Mouse (Mus musculus): ENCODE measurements around the gene Rhobtb3. TPM values are rescaled to one million over a fixed set of nuclear protein-coding genes. Genes with fewer than 3 reads are reported as not detected.

The Rhobtb3 gene
- polyA plus RNA-seq, 1 experiment = 11.0 TPM

- no peaks in the 10 kb centered on the region for H3K4me1 ChIP-seq (ENCODE audit: control insufficient read depth, insufficient read depth, low read length)
- WGBS = 79% methylated on average over 4 of the region's 4 CpGs
- H3K4me3 ChIP-seq (replicated peaks; ENCODE audit: control insufficient read depth, low read depth, low read length) = no peak overlapping the region
- H3K27ac ChIP-seq (ENCODE audit: control insufficient read depth, insufficient read depth, low read depth, low read length, poor library complexity) = no peak overlapping the region
- no peak for TF ChIP-seq CTCF (IDR thresholded peaks at IDR 0.05; ENCODE audit: control insufficient read depth, insufficient read depth, low read length)
- TF ChIP-seq POLR2A (IDR thresholded peaks at IDR 0.05; ENCODE audit: borderline replicate concordance, control insufficient read depth, low read depth, low read length) = no peak
Observed at GRCm38 (mm10) chr13:75852027-75852426, 91.7 kb downstream of the Rhobtb3 start.

GRCm38 (mm10) chr13:75847027-75847426 is 96.7 kb downstream of the Rhobtb3 start:
- no peak overlapping the region for H3K4me3 ChIP-seq (replicated peaks; ENCODE audit: control insufficient read depth, low read depth, low read length)
- H3K4me1 ChIP-seq (ENCODE audit: control insufficient read depth, insufficient read depth, low read length) = peaks cover 2% of the 10 kb centered on the region; the same call in 1 of the 2 replicates
- WGBS = 69% methylated on average over 6 of the region's 6 CpGs
- TF ChIP-seq POLR2A (IDR thresholded peaks at IDR 0.05; ENCODE audit: borderline replicate concordance, control insufficient read depth, low read depth, low read length) = no peak
- no peak for TF ChIP-seq CTCF (IDR thresholded peaks at IDR 0.05; ENCODE audit: control insufficient read depth, insufficient read depth, low read length)
- no peak overlapping the region for H3K27ac ChIP-seq (ENCODE audit: control insufficient read depth, insufficient read depth, low read depth, low read length, poor library complexity)

GRCm38 (mm10) chr13:75845519-75846166 is 98.1 kb downstream of the Rhobtb3 start:
- peak overlapping the region; percentile 33; the same call in 1 of the 2 replicates for H3K27ac ChIP-seq (ENCODE audit: control insufficient read depth, insufficient read depth, low read depth, low read length, poor library complexity)
- no peak overlapping the region for H3K4me3 ChIP-seq (replicated peaks; ENCODE audit: control insufficient read depth, low read depth, low read length)
- TF ChIP-seq POLR2A (IDR thresholded peaks at IDR 0.05; ENCODE audit: borderline replicate concordance, control insufficient read depth, low read depth, low read length) (no peak), CTCF (IDR thresholded peaks at IDR 0.05; ENCODE audit: control insufficient read depth, insufficient read depth, low read length) (no peak)
- peaks cover 2% of the 10 kb centered on the region; the same call in 1 of the 2 replicates for H3K4me1 ChIP-seq (ENCODE audit: control insufficient read depth, insufficient read depth, low read length)
- 5% methylated on average over 4 of the region's 4 CpGs for WGBS

- TF ChIP-seq POLR2A (IDR thresholded peaks at IDR 0.05; ENCODE audit: borderline replicate concordance, control insufficient read depth, low read depth, low read length) (no peak), CTCF (IDR thresholded peaks at IDR 0.05; ENCODE audit: control insufficient read depth, insufficient read depth, low read length) (no peak)
- H3K4me1 ChIP-seq (ENCODE audit: control insufficient read depth, insufficient read depth, low read length) = peaks cover 2% of the 10 kb centered on the region; the same call in 1 of the 2 replicates
- H3K27ac ChIP-seq (ENCODE audit: control insufficient read depth, insufficient read depth, low read depth, low read length, poor library complexity) = peak overlapping the region; percentile 70; the same call in 1 of the 2 replicates
- H3K4me3 ChIP-seq (replicated peaks; ENCODE audit: control insufficient read depth, low read depth, low read length) = no peak overlapping the region
- WGBS = 75% methylated on average over 2 of the region's 2 CpGs
Observed at GRCm38 (mm10) chr13:75844833-75845518, 98.7 kb downstream of the Rhobtb3 start.

GRCm38 (mm10) chr13:75843993-75844683 is 99.6 kb downstream of the Rhobtb3 start:
- peak overlapping the region; percentile 70 for H3K27ac ChIP-seq (ENCODE audit: control insufficient read depth, insufficient read depth, low read depth, low read length, poor library complexity)
- 13% methylated on average over 8 of the region's 8 CpGs for WGBS

GRCm38 (mm10) chr13:75843331-75843730 is 100.4 kb downstream of the Rhobtb3 start:
- 89% methylated on average over 5 of the region's 5 CpGs for WGBS
- Histone ChIP-seq H3K4me3 (replicated peaks; ENCODE audit: control insufficient read depth, low read depth, low read length) (peak overlapping the region; percentile 5), H3K4me1 (ENCODE audit: control insufficient read depth, insufficient read depth, low read length) (peaks cover 2% of the 10 kb centered on the region; the same call in 1 of the 2 replicates), H3K27ac (ENCODE audit: control insufficient read depth, insufficient read depth, low read depth, low read length, poor library complexity) (peak overlapping the region; percentile 25; the same call in 1 of the 2 replicates)
- TF ChIP-seq POLR2A (IDR thresholded peaks at IDR 0.05; ENCODE audit: borderline replicate concordance, control insufficient read depth, low read depth, low read length) = no peak
- TF ChIP-seq CTCF (IDR thresholded peaks at IDR 0.05; ENCODE audit: control insufficient read depth, insufficient read depth, low read length) = no peak

More at GRCm38 (mm10) chr13:75843993-75844683, 99.6 kb downstream of the Rhobtb3 start:
- H3K4me1 ChIP-seq (ENCODE audit: control insufficient read depth, insufficient read depth, low read length) = peaks cover 2% of the 10 kb centered on the region; the same call in 1 of the 2 replicates
- TF ChIP-seq POLR2A (IDR thresholded peaks at IDR 0.05; ENCODE audit: borderline replicate concordance, control insufficient read depth, low read depth, low read length) (no peak), CTCF (IDR thresholded peaks at IDR 0.05; ENCODE audit: control insufficient read depth, insufficient read depth, low read length) (no peak)
- no peak overlapping the region for H3K4me3 ChIP-seq (replicated peaks; ENCODE audit: control insufficient read depth, low read depth, low read length)

- peak overlapping the region; percentile 51 for H3K4me3 ChIP-seq (replicated peaks; ENCODE audit: control insufficient read depth, low read depth, low read length)
- peaks cover 2% of the 10 kb centered on the region; the same call in 1 of the 2 replicates for H3K4me1 ChIP-seq (ENCODE audit: control insufficient read depth, insufficient read depth, low read length)
- 66% methylated on average over 3 of the region's 3 CpGs for WGBS
- TF ChIP-seq POLR2A (IDR thresholded peaks at IDR 0.05; ENCODE audit: borderline replicate concordance, control insufficient read depth, low read depth, low read length) (no peak), CTCF (IDR thresholded peaks at IDR 0.05; ENCODE audit: control insufficient read depth, insufficient read depth, low read length) (no peak)
- H3K27ac ChIP-seq (ENCODE audit: control insufficient read depth, insufficient read depth, low read depth, low read length, poor library complexity) = no peak overlapping the region
Observed at GRCm38 (mm10) chr13:75841950-75842349, 101.8 kb downstream of the Rhobtb3 start.
